Mouse (Mus musculus) megakaryocyte, embryonic 14.5 days (primary cell): ENCODE data around the gene Gm11042.

ENCODE experiments used
- FLI1 ChIP-seq: IDR thresholded peaks from 2 replicates; pipeline ENCODE4 v1.6.1; 2012; ENCODE audit warnings: low read length, inconsistent platforms, mixed read lengths
- GATA1 ChIP-seq: IDR thresholded peaks from 3 replicates; pipeline ENCODE4 v1.6.1; 2012; ENCODE audit warnings: mixed read lengths, low read length, inconsistent platforms, borderline replicate concordance

DNA sequence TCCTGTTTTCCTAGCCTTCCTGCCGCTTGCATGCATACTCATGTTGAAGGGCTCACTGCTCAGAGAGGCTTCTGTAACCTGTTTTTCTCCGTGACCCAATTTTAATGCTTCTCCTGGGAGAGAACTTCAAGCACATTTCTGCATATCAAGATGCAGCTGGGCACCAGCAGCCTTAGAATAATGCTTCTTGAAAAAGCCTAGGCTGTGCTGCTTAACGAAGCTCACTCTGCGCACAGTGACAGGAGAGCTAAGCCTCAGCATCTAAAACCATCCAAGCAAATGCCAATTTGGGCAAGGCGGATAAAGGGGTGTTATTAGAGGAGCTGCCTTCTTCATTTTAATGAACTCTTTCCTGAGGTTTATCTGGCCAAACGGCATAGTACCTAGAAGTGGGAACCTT is 46.9 kb upstream of the Gm11042 start:
- TF ChIP-seq GATA1, result no peak
- TF ChIP-seq FLI1, result no peak
